13 mouse cellular contexts compared by ENCODE assay signal in genomic region chr11:21326770-21327169, GRCm38 (mm10). TPM values are rescaled to one million over a fixed set of nuclear protein-coding genes. Genes with fewer than 3 reads are reported as not detected.
A peak's percentile ranks its signal among the peaks of the same experiment; 100 is the strongest.
DNase-seq lines count a peak whose midpoint lies in the region; TF ChIP-seq lines count a peak whose summit lies in the region.
"Had no signal": no experiment of that assay in that cellular context is flagged by ENCODE, and none has a peak within 500 bp of the region (broad histone marks: within the 10 kb centered on the region; RNA-seq: fewer than 3 reads in every experiment).

No protein-coding gene starts in this region.

- in situ Hi-C loops in CH12.LX (cut with MboI; ENCODE audit: low pct_ligation_motif_present, low pct_unique_long_range_greater_than_20kb, low sequenced_read_pairs), result no loop called here

- dilution Hi-C loops in CH12.LX (cut with MboI; ENCODE audit: extremely low pct_ligation_motif_present, extremely low pct_unique_long_range_greater_than_20kb, low sequenced_read_pairs), result no loop called here

- peaks cover 6% of the 10 kb centered on the region for H3K36me3 ChIP-seq in heart, adult 2 months (ENCODE audit: control insufficient read depth, insufficient read depth, low read length)
- H3K36me3 ChIP-seq in CH12.LX (replicated peaks in 1 of 2; ENCODE audit: control insufficient read depth in 1 of 2, insufficient read depth in 1 of 2, low read length in 1 of 2), result peaks cover 33 to 70% of the 10 kb centered on the region in 2 experiments

- no peak overlapping the region for H3K4me2 ChIP-seq in CH12.LX (ENCODE audit: insufficient read depth, low read depth, poor library complexity, severe bottlenecking)
- H3K4me2 ChIP-seq: heart, embryonic 15.5 days; liver, embryonic 13.5 days; midbrain, embryonic 12.5 days had no signal

- peak; percentile 17 for TF ChIP-seq RAD21 in CH12.LX (IDR thresholded peaks at IDR 0.05; ENCODE audit: low read depth, low read length)

- peak; percentile 55 for TF ChIP-seq CTCF in heart, adult 2 months (IDR thresholded peaks at IDR 0.05)
- peak; percentile 33 for TF ChIP-seq CTCF in left cerebral cortex, adult 2 months (IDR thresholded peaks at IDR 0.05)
- TF ChIP-seq CTCF in CH12.LX (conservative IDR thresholded peaks at IDR 0.05 in 1 of 2, IDR thresholded peaks at IDR 0.05 in 1 of 2; ENCODE audit: low read depth in 2 of 2, low read length in 2 of 2), result peak in 1 of 2 experiments; percentile 55; a peak in 2 of 4 replicates

- DNase-seq in heart, adult 2 months, result no peak
- no peak for DNase-seq in heart, adult 18-20 months
- DNase-seq in left cerebral cortex, adult 2 months (ENCODE audit: extremely low spot score in 1 of 2, low spot score in 2 of 2), result no peak
- no peak for DNase-seq in left cerebral cortex, adult 9 months (ENCODE audit: low spot score in 2 of 2)
- DNase-seq in CH12.LX (ENCODE audit: extremely low read depth) (peak; percentile 13), WW6 (ENCODE audit: low read depth, low spot score) (peak; percentile 20)
- no peak for DNase-seq in spleen, postnatal 14 days (ENCODE audit: low spot score in 2 of 2)
- no peak for DNase-seq in left cerebral cortex, postnatal 25 days (ENCODE audit: low spot score in 2 of 2)
- DNase-seq: cerebellum, adult 9-10 months; liver, embryonic 13.5 days; thymus, adult 18-20 months had no signal

- TF ChIP-seq EP300 in heart, adult 2 months (IDR thresholded peaks at IDR 0.05; ENCODE audit: insufficient read depth, low read depth, low read length), result no peak
- no peak for TF ChIP-seq EP300 in CH12.LX (IDR thresholded peaks at IDR 0.05; ENCODE audit: low read length)

- H3K9ac ChIP-seq in heart, adult 2 months (ENCODE audit: low read depth, low read length), result no peak overlapping the region
- no peak overlapping the region for H3K9ac ChIP-seq in CH12.LX (ENCODE audit: insufficient read depth, low read depth)
- H3K9ac ChIP-seq: heart, embryonic 15.5 days; liver, embryonic 13.5 days; midbrain, embryonic 12.5 days had no signal

- H3K4me3 ChIP-seq in heart, adult 2 months, result no peak overlapping the region
- H3K4me3 ChIP-seq in left cerebral cortex, adult 2 months, result no peak overlapping the region
- H3K4me3 ChIP-seq in CH12.LX (replicated peaks in 1 of 3; ENCODE audit: low read depth in 2 of 3, low read length in 2 of 3, poor library complexity in 1 of 3), result no peak overlapping the region
- H3K4me3 ChIP-seq: heart, embryonic 15.5 days; liver, embryonic 13.5 days; midbrain, embryonic 12.5 days had no signal

- no peak overlapping the region for H3K27ac ChIP-seq in heart, adult 2 months
- H3K27ac ChIP-seq in left cerebral cortex, adult 2 months, result no peak overlapping the region
- no peak overlapping the region for H3K27ac ChIP-seq in CH12.LX (ENCODE audit: insufficient read depth, low read depth)
- H3K27ac ChIP-seq: heart, embryonic 15.5 days; liver, embryonic 13.5 days; midbrain, embryonic 12.5 days had no signal

- no peaks in the 10 kb centered on the region for H3K4me1 ChIP-seq in heart, adult 2 months (ENCODE audit: control insufficient read depth, insufficient read depth, low read length)
- H3K4me1 ChIP-seq in CH12.LX (ENCODE audit: control insufficient read depth in 1 of 2, insufficient read depth in 2 of 2), result no peaks in the 10 kb centered on the region
- H3K4me1 ChIP-seq: heart, embryonic 15.5 days; liver, embryonic 13.5 days; midbrain, embryonic 12.5 days had no signal

- intact Hi-C loops in heart, adult 2 months (cut with DNase I), result no loop called here
- intact Hi-C loops in left cerebral cortex, adult 2 months (cut with DNase I), result no loop called here
- intact Hi-C loops in left cerebral cortex, postnatal 25 days (cut with DNase I), result no loop called here

- TF ChIP-seq POLR2A in heart, adult 2 months (IDR thresholded peaks at IDR 0.05; ENCODE audit: insufficient read depth, low read depth, low read length), result no peak
- TF ChIP-seq POLR2A in CH12.LX (IDR thresholded peaks at IDR 0.05; ENCODE audit: low read depth, low read length), result no peak

- 74% methylated on average over 2 of the region's 2 CpGs for WGBS in heart, adult 2 months

- H3K9me3 ChIP-seq in CH12.LX (replicated peaks; ENCODE audit: low read length), result no peaks in the 10 kb centered on the region
- H3K9me3 ChIP-seq: heart, embryonic 15.5 days; liver, embryonic 13.5 days; midbrain, embryonic 12.5 days had no signal

- H3K79me2 ChIP-seq in heart, adult 2 months (replicated peaks; ENCODE audit: control insufficient read depth, insufficient read depth, low read length), result no peaks in the 10 kb centered on the region
- no peaks in the 10 kb centered on the region for H3K79me2 ChIP-seq in CH12.LX (replicated peaks; ENCODE audit: control insufficient read depth, extremely low read depth, insufficient read depth, poor library complexity, severe bottlenecking)

- H3K27me3 ChIP-seq in heart, adult 2 months (ENCODE audit: control insufficient read depth, insufficient read depth, low read length), result no peaks in the 10 kb centered on the region
- H3K27me3 ChIP-seq in CH12.LX (replicated peaks), result no peaks in the 10 kb centered on the region
- H3K27me3 ChIP-seq: heart, embryonic 15.5 days; liver, embryonic 13.5 days; midbrain, embryonic 12.5 days had no signal

TF ChIP-seq in CH12.LX, 34 proteins besides CTCF, POLR2A, EP300 and RAD21:
- TF ChIP-seq TBP (conservative IDR thresholded peaks at IDR 0.05; ENCODE audit: low read depth, low read length) (no peak), E2F4 (IDR thresholded peaks at IDR 0.05; ENCODE audit: insufficient replicate concordance, low read depth, low read length) (no peak), ZC3H11A (IDR thresholded peaks at IDR 0.05; ENCODE audit: low read depth, low read length) (no peak), KAT2A (IDR thresholded peaks at IDR 0.05; ENCODE audit: insufficient replicate concordance, low read length) (no peak), JUN (IDR thresholded peaks at IDR 0.05; ENCODE audit: insufficient read depth, low read depth, low read length) (no peak), SMC3 (IDR thresholded peaks at IDR 0.05; ENCODE audit: low read depth, low read length) (no peak), ZMIZ1 (IDR thresholded peaks at IDR 0.05; ENCODE audit: low read depth, low read length) (no peak), MEF2A (IDR thresholded peaks at IDR 0.05; ENCODE audit: borderline replicate concordance, low read depth, low read length) (no peak), ELF1 (IDR thresholded peaks at IDR 0.05; ENCODE audit: low read depth, low read length) (no peak)

RNA-seq across cellular contexts. Expression of gene Ugp2, which starts 44.2 kb away (rescaled TPM):
- total RNA-seq in heart, adult 2 months (2021), result 100 to 1,000 TPM; 214 to 235 TPM
- 34.0 and 74.8 TPM in 2 replicates for polyA plus RNA-seq in heart, adult 2 months (2012; rRNA removed)
- total RNA-seq in heart, adult 18-20 months (2021), result 100 to 1,000 TPM; 242 to 257 TPM
- 10 to 100 TPM; 69.0 to 76.3 TPM for total RNA-seq in left cerebral cortex, adult 2 months (2021)
- 17.7 and 20.9 TPM in 2 replicates for total RNA-seq in CH12.LX (2012; rRNA removed)
- total RNA-seq in CH12.LX (2014; rRNA removed), result 44.1 and 47.6 TPM in 2 replicates
- polyA plus RNA-seq in CH12.LX (2012; ENCODE audit: insufficient read length, low read depth), result 24.1 and 37.2 TPM in 2 replicates
- 10 to 100 TPM; 76.5 to 77.6 TPM for total RNA-seq in left cerebral cortex, postnatal 25 days (2021)

Comparison
In these comparisons a context has a peak if more than half of its experiments do, and no peak if none do; other contexts are left out.
1. DNase-seq: peak in CH12.LX (single experiment) and WW6 (single experiment); none in heart, adult 2 months (0 of 2), heart, adult 18-20 months (0 of 2), left cerebral cortex, adult 2 months (0 of 2), left cerebral cortex, adult 9 months (0 of 2), spleen, postnatal 14 days (0 of 2) and left cerebral cortex, postnatal 25 days (0 of 2).